ENCODE assay signal across 9 mouse cellular contexts in genomic region chr16:33585083-33585460, GRCm38 (mm10).
A peak's percentile ranks its signal among the peaks of the same experiment; 100 is the strongest.
DNase-seq lines count a peak whose midpoint lies in the region; ATAC-seq lines count a peak whose summit lies in the region.
"Had no signal": no experiment of that assay in that cellular context is flagged by ENCODE, and none has a peak within 500 bp of the region (broad histone marks: within the 10 kb centered on the region; RNA-seq: fewer than 3 reads in every experiment).

No protein-coding gene starts in this region.

- peak overlapping the region; percentile 95 for H3K27ac ChIP-seq in kidney, embryonic 14.5 days (ENCODE audit: low read depth, low read length)
- peak overlapping the region; percentile 91 for H3K27ac ChIP-seq in embryonic facial prominence, embryonic 10.5 days (replicated peaks)
- peak overlapping the region; percentile 60 for H3K27ac ChIP-seq in hindbrain, embryonic 13.5 days
- peak overlapping the region; percentile 67 for H3K27ac ChIP-seq in midbrain, embryonic 15.5 days

- 10% methylated on average over 4 of the region's 4 CpGs for WGBS in kidney, embryonic 14.5 days
- 21% methylated on average over 4 of the region's 4 CpGs for WGBS in embryonic facial prominence, embryonic 10.5 days
- 16% methylated on average over 4 of the region's 4 CpGs for WGBS in hindbrain, embryonic 13.5 days
- 17% methylated on average over 4 of the region's 4 CpGs for WGBS in midbrain, embryonic 15.5 days

- no peaks in the 10 kb centered on the region for H3K27me3 ChIP-seq in kidney, embryonic 14.5 days (ENCODE audit: control insufficient read depth, insufficient read depth, low read length)
- no peaks in the 10 kb centered on the region for H3K27me3 ChIP-seq in embryonic facial prominence, embryonic 10.5 days (replicated peaks; ENCODE audit: low read depth, poor library complexity, severe bottlenecking)
- no peaks in the 10 kb centered on the region for H3K27me3 ChIP-seq in hindbrain, embryonic 13.5 days
- no peaks in the 10 kb centered on the region for H3K27me3 ChIP-seq in midbrain, embryonic 15.5 days (replicated peaks)

- H3K4me3 ChIP-seq in kidney, embryonic 14.5 days (ENCODE audit: low read length) = no peak overlapping the region
- H3K4me3 ChIP-seq in embryonic facial prominence, embryonic 10.5 days = no peak overlapping the region
- no peak overlapping the region for H3K4me3 ChIP-seq in hindbrain, embryonic 13.5 days
- H3K4me3 ChIP-seq in midbrain, embryonic 15.5 days = no peak overlapping the region
- H3K4me3 ChIP-seq: liver, embryonic 15.5 days had no signal

- H3K4me2 ChIP-seq in kidney, embryonic 14.5 days (replicated peaks; ENCODE audit: low read depth, low read length) = no peak overlapping the region
- no peak overlapping the region for H3K4me2 ChIP-seq in hindbrain, embryonic 13.5 days
- no peak overlapping the region for H3K4me2 ChIP-seq in midbrain, embryonic 15.5 days

- H3K4me1 ChIP-seq in kidney, embryonic 14.5 days (ENCODE audit: control insufficient read depth, insufficient read depth, low read length) = peaks cover 63% of the 10 kb centered on the region
- H3K4me1 ChIP-seq in embryonic facial prominence, embryonic 10.5 days = peaks cover 60% of the 10 kb centered on the region
- peaks cover 53% of the 10 kb centered on the region for H3K4me1 ChIP-seq in hindbrain, embryonic 13.5 days (replicated peaks)
- peaks cover 19% of the 10 kb centered on the region for H3K4me1 ChIP-seq in midbrain, embryonic 15.5 days

- peak; percentile 11; the same call in 1 of the 2 replicates for ATAC-seq in kidney, embryonic 14.5 days (ENCODE audit: low FRiP score, low TSS enrichment)
- ATAC-seq in hindbrain, embryonic 13.5 days (ENCODE audit: low FRiP score) = no peak
- ATAC-seq in midbrain, embryonic 15.5 days (replicated peaks) = no peak
- ATAC-seq in granulocyte monocyte progenitor cell, adult 5-6 weeks (replicated peaks; ENCODE audit: poor library complexity, severe bottlenecking) = no peak

- H3K36me3 ChIP-seq in kidney, embryonic 14.5 days (ENCODE audit: control insufficient read depth, insufficient read depth, low read length) = no peaks in the 10 kb centered on the region
- H3K36me3 ChIP-seq in embryonic facial prominence, embryonic 10.5 days (replicated peaks) = no peaks in the 10 kb centered on the region
- H3K36me3 ChIP-seq in hindbrain, embryonic 13.5 days = no peaks in the 10 kb centered on the region
- H3K36me3 ChIP-seq in midbrain, embryonic 15.5 days (replicated peaks) = no peaks in the 10 kb centered on the region
- H3K36me3 ChIP-seq: liver, embryonic 15.5 days had no signal

- H3K9ac ChIP-seq in kidney, embryonic 14.5 days (ENCODE audit: low read depth, low read length) = no peak overlapping the region
- H3K9ac ChIP-seq in hindbrain, embryonic 13.5 days = no peak overlapping the region
- no peak overlapping the region for H3K9ac ChIP-seq in midbrain, embryonic 15.5 days
- H3K9ac ChIP-seq: liver, embryonic 15.5 days had no signal

- no peak for DNase-seq in kidney, adult 9 months
- no peak for DNase-seq in embryonic facial prominence, embryonic 10.5 days (ENCODE audit: low spot score)
- DNase-seq in right cerebral cortex, postnatal 10 days (ENCODE audit: low spot score in 2 of 2) = no peak
- no peak for DNase-seq in layer of hippocampus, postnatal 36 days

- H3K9me3 ChIP-seq in kidney, embryonic 14.5 days (ENCODE audit: control insufficient read depth, low read length) = no peaks in the 10 kb centered on the region
- H3K9me3 ChIP-seq in embryonic facial prominence, embryonic 10.5 days = no peaks in the 10 kb centered on the region
- H3K9me3 ChIP-seq in hindbrain, embryonic 13.5 days = no peaks in the 10 kb centered on the region
- no peaks in the 10 kb centered on the region for H3K9me3 ChIP-seq in midbrain, embryonic 15.5 days
- H3K9me3 ChIP-seq: liver, embryonic 15.5 days had no signal
